Mouse (Mus musculus) left cerebral cortex, adult 11 months (tissue): ENCODE results near the gene Zcchc12.

Experiments
- DNase-seq: peaks from one replicate; pipeline ENCODE4 v3.0.0; 2022; ENCODE audit warnings: low spot score

Zcchc12 gene

DNA sequence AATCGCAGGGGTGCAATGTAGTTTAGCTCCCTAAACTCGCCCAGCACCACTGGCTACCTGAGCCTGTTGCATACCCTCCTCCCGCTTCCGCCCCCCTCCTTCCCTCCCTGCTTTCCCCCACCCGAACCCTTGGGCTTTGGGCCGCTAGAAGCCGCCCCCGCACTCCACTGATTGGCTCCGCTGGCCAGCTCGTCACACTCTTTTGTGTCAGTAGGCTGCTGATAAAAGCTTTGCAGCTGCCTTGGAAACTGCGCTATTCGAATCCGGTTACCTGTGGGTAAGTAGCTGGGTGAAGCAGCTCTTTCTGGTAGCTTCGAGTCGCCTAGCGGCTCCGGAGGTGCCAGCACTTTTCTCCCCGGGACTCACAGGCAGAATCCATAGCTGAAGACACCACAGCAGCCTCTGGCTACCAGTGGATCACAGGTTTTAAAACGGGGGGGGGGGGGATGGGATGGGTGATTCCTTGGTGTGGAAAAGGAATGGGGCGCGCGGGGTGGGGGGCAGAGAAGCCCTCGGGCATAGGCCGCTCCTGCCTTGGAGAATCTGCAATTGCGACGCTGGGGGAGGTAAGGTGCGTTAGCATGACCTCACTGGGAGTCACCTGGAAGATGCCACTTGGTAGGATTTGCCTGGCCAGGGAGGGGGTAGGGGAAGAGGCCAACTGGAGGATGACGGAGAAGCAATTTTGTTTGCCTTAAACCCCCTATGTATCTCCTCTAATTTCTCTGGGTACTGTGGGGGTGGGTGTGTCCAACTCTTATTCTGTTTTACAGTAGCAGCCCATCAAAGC lies at the start of gene Zcchc12:
Zcchc12 (plus strand) TSS at position 169 of the 790 bp plus-strand sequence.
- peak; percentile 32 for DNase-seq

DNA sequence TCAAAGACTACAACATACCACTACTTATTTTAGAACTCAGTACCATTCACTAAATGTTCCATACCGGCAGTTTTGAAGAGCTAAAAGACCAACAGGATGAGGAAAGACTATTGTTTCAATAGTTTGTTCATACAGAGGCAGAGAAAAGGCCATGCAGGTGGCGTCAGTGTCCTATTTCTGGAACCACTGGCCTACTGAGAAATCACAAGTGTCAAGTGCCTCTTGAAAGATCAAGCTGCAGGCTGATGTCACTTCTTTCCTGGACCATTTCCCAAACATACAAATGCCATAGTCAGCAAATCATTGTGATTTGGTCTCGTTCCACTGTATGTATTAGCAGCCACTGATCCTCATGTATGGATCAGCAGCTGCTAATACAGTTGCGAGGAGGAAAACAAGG lies 49.0 kb upstream of the Zcchc12 start:
- no peak for DNase-seq

DNA sequence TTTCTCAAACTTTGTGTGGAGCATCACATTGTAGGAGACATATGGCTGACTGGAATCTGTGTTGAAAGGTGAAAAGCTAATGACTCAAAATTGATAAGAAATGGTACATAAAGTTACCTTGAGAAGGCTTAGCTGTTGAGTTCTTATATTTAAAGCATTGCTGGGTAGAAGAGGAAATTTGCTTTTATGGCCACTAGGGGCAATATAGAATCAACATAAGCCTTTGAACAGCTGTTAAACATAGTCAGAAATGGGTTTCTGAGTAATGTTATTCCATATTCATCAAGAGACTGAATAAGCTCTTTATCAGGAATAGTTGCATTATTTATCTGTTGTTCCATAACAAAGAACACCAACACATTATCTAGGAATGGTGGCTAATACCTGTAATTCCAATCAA lies 45.6 kb upstream of the Zcchc12 start:
- no peak for DNase-seq

DNA sequence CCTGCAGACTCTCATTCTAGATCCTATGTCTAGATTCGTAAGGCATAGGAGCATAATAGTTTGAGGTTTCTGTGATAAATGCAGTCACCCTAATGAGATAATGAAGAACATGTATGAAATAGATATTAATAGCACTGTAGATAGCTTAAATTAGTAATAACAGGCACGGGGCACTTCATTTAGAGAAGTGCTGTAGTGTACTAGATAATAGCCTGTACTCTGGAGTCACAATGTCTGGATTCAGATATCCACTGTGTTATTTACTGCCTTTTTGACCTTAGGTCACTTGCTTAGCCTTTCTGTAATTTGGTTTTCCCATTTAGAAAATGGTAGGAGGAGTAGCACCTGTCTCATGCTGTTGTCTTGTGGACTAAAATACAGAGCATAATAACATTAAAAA lies 39.0 kb upstream of the Zcchc12 start:
- DNase-seq = no peak

DNA sequence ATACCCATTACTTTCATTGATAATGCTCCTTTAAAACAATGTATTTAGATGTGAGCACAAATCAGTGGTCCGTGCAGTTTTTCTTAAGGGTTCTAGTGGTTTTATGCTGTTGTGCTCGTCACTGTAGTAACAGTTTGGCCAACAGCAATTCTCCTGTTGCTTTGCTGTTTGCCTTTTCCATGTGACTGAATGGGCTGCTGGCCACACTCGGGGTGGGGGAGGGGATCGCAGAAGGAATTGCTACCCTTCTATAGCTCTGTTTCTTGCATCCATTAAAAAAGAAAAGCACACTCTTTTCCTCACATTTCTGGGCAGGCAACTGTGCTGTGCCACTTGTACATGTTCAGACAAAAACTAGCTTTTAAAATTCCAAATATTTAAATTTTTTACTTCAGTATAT lies 34.1 kb upstream of the Zcchc12 start:
- no peak for DNase-seq

DNA sequence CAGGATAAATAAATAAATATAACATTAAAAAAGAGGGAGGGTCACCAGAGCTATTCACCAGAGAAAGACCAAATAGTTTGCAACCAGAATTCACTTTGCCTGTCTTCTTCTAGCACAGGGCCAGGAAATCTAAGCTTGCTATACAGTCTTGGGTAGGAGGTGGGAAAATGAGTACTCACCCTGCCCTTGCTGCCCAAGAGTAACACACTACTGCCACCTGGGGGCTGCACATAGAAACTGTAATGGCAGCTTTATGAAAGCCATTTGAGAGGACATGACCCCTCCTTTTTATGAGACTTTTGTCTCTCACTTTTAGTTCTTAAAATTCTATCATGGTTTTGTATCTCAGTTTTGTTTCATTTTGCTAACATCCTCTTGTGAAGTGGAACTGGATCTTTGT lies 12.1 kb upstream of the Zcchc12 start:
- no peak for DNase-seq

DNA sequence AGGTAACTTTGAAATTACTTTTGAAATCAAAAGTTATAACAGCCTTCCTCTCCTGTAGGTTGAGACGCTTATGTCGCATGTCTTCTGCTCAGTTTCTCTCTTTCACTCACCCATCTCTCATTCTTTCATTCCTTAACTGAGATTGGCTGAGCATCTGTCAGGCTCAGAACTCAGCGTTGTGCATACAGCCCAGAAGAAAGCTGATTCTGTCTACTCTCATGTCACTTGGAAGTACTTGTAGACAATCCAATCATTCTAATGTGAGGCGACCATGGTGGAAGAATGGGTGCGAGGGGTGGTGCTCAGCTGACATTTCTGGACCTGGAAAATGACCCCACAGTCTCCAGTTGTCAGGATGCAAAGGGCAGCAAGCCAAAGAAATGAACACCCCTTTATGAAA lies 9.7 kb upstream of the Zcchc12 start:
- DNase-seq = no peak

DNA sequence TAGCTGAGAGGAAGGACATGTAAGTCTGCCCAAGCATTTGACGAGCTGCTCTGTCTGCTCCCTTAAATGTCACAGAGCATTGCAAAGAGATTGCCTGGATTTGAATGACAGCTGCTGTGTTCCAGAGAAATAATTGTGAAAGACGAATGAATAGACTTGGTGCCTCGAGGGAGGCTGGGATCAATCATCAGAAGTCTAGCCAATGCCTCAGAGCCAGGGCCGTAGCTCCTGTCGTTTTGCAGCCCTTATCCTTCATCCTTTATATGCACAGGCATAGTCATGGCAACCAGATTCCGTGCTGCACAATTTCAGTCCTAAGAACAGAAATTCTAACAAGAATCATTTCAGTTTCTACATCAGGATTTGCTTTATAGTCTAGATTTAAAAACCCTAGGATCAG lies 9.3 kb upstream of the Zcchc12 start:
- no peak for DNase-seq

DNA sequence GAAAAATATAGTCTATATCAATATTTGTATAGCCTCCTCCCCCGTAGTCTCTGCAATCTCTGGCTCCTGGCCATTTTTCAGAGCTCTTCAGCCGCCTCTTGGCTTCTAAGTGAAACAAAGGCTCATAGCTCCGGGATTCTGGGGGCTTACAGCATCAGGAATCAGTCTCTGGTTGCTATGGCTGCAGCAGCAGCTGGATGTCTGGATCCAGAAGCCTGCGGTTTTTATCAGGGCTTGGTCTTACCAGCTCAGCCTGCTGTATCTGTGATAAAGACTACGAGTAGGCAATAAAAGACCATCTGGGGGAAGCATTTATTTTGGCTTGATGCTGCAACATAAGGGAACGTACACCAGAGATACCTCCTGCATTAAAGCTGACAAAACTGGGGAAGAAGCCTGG lies 1.8 kb upstream of the Zcchc12 start:
- DNase-seq = no peak

DNA sequence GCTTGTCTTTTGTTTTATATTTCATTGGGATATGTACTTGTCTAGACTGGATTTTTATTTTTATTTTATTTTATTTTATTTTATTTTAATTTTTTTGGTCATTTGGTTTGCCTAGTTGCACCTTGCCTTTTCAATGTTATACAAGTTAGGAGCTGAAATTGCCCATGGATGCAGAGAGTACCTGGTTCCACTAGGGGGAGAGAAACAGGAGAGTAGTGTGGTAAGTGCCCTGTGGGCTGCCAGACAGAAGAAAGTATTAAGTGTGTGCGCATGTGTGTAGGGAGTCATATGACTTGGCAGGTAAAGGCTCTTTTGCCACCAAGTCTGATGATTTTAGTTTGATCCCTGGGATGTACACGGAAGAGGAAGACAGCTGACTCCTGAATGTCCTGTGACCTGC lies 13.8 kb downstream of the Zcchc12 start:
- DNase-seq = no peak

DNA sequence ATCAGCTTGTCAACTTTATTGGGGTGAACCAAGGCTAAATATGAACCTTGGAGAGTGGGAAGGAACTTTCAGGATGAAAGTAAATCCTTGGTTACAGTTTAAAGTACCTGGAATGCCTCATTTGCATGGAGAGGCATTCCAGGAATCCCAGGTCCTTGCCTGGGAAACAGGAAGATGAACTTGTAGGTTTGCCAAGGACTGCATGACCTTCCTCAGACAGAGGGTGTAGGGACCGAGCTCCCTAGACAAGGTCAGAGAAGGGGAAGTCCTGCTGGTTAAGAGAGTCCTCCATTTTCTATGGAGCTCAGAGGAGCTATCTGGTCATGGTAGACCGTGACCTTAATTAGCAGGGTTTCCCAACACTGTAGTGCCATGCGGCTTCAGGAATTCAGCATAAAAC lies 15.5 kb downstream of the Zcchc12 start:
- no peak for DNase-seq

DNA sequence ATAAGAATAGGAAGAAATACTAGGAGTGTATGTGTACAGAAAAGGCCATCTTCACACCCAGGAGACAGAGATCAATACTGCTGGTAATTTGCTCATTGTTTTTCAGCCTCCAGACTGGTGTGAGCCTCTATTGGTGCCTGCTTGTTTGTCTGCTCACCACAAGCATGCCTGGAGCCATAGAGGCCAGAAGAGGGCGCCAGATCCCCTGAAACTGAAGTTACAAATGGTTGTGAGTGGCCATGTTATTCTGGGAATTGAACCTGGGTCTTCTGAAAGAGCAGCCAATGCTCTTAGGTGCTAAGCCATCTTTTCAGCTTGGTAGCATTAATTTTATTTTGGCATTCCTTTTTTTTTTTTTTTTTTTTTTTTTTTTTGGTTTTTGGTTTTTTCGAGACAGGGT lies 25.7 kb downstream of the Zcchc12 start:
- no peak for DNase-seq

DNA sequence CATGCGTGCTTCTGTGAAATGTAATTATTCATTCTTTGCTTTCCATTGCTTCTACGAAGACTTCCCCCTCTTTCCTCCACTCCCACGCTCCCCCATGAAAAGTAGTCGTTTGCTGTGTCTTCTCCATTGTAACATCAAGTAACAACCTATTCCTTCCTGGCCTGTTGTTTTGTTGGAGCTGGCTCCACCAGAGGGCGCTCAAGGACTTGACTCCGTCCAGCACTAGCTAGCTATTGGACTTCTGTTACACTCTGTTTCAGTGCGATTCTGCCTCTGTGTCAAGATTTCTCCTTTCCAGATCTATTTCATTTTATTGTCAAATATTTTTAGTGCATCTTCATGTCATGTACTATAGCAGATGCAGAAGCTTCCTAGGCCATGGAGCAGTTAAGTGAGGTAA lies 30.1 kb downstream of the Zcchc12 start:
- peak; percentile 53 for DNase-seq

DNA sequence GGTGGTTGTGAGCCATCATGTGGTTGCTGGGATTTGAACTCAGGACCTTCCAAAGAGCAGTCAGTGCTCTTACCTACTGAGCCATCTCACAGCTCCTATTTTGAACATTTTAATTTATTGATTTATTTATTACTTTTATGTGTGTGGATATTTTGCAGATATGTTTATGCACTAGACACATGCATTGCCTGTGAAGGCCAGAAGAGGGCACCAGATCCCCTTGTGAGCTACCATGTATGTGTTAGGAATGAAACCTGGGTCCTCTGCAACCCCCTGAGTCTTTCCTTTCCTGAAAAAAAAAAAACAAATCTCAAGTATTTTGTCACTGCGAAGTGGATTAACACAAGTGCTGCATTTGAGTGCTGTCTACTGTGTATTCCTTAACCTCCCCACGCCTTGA lies 30.9 kb downstream of the Zcchc12 start:
- DNase-seq = peak; percentile 21

DNA sequence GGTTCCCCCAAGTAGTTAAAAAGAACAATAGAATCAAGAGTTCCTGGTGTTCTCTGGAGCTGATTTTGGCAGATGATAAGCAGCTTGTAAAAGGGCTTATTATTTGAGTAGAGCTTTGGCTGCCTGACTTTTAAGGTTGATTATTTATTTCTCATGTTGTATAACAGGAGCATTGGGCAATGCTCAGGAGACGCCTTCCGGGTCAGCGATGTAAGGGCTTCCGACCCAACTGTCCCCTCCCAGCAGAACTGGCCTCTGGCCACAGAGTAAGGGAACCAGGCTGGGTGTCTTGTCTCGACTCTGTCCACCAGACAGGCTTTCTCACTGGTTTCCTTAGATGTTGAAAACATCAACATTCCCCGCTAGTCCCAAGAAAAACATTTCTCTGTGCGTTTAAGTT lies 33.2 kb downstream of the Zcchc12 start:
- DNase-seq = no peak

DNA sequence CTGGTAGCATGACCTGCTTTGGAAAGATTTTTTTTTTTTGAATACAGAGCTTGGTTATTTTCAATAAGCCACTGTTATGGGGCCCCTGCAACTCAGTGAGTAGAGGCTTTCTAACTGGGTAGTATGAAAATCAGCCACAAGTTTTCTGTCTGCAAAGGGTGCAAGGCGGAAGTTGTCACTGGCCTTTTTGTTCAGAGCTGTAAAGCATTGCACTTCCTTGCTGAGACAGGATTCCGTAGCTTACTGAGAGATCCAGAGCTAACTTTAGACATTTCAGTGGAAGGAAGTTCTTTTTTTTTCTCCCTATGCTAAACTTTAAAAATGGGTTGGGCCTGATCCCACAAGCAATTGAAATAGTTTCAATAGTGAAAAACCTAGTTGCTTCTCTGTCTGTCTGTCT lies 33.6 kb downstream of the Zcchc12 start:
- no peak for DNase-seq

DNA sequence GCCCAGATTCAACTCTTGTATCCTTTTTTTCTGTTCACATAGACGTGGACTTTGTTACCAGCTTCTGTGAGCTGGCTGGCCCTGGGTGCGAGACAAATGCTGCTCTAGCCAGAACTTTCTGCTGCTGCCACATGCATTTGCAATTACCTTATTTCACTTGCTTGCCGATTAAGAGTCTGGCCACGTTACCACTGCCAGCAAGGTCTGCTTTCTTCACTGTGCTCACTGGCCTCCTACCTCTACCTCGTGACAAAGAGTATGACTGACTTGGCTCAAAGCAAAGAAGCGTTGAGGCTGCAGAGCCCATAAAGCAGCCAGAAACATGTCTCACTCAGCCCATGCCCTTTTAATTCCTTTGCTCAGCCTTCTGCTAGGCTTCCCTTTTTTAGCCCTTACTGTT lies 39.9 kb downstream of the Zcchc12 start:
- DNase-seq = no peak
